Mouse (Mus musculus) embryonic fibroblast, embryonic 13.5 days (primary cell): ENCODE measurements around the gene Zfp704.

Experiments used
- CTCF ChIP-seq: IDR thresholded peaks from 2 replicates; pipeline ENCODE4 v1.5.1; 2011; ENCODE audit warnings: mild to moderate bottlenecking, control low read depth, low read length, moderate library complexity, borderline replicate concordance; ENCODE audit not compliant: insufficient read depth
- POLR2A ChIP-seq: IDR thresholded peaks from 2 replicates; pipeline ENCODE4 v1.6.1; 2011; ENCODE audit warnings: low read depth, mild to moderate bottlenecking, control low read depth, low read length, moderate library complexity

GRCm38 (mm10) chr3:9401685-9402084 lies 208.2 kb downstream of the Zfp704 start:
- TF ChIP-seq CTCF (no peak), POLR2A (no peak)
